Mouse (Mus musculus): ENCODE data around the gene 1700019N19Rik. TPM values are rescaled to one million over a fixed set of nuclear protein-coding genes. Genes with fewer than 3 reads are reported as not detected.

The 1700019N19Rik gene
- polyA plus RNA-seq, 1 experiment: not detected

GRCm38 (mm10) chr19:58829575-58829974, 35.3 kb upstream of the 1700019N19Rik start:
- Histone ChIP-seq H3K4me1 (ENCODE audit: control insufficient read depth, insufficient read depth, low read length) (no peaks in the 10 kb centered on the region), H3K27ac (ENCODE audit: insufficient read depth, low read depth, low read length) (no peak overlapping the region), H3K4me3 (ENCODE audit: insufficient read depth, low read length) (no peak overlapping the region)
- TF ChIP-seq POLR2A (IDR thresholded peaks at IDR 0.05; ENCODE audit: borderline replicate concordance, low read depth, low read length): no peak
- no peak for TF ChIP-seq CTCF (IDR thresholded peaks at IDR 0.05; ENCODE audit: low read depth, low read length)

- TF ChIP-seq CTCF (IDR thresholded peaks at IDR 0.05; ENCODE audit: low read depth, low read length): no peak
- no peak for TF ChIP-seq POLR2A (IDR thresholded peaks at IDR 0.05; ENCODE audit: borderline replicate concordance, low read depth, low read length)
- no peak overlapping the region for H3K4me3 ChIP-seq (ENCODE audit: insufficient read depth, low read length)
- no peaks in the 10 kb centered on the region for H3K4me1 ChIP-seq (ENCODE audit: control insufficient read depth, insufficient read depth, low read length)
- no peak overlapping the region for H3K27ac ChIP-seq (ENCODE audit: insufficient read depth, low read depth, low read length)
Observed at GRCm38 (mm10) chr19:58827656-58828055, 33.4 kb upstream of the 1700019N19Rik start.

GRCm38 (mm10) chr19:58824316-58824715, 30.1 kb upstream of the 1700019N19Rik start:
- TF ChIP-seq POLR2A (IDR thresholded peaks at IDR 0.05; ENCODE audit: borderline replicate concordance, low read depth, low read length): no peak
- TF ChIP-seq CTCF (IDR thresholded peaks at IDR 0.05; ENCODE audit: low read depth, low read length): no peak

GRCm38 (mm10) chr19:58823301-58823700, 29.0 kb upstream of the 1700019N19Rik start:
- H3K4me1 ChIP-seq (ENCODE audit: control insufficient read depth, insufficient read depth, low read length): no peaks in the 10 kb centered on the region
- no peak overlapping the region for H3K4me3 ChIP-seq (ENCODE audit: insufficient read depth, low read length)
- TF ChIP-seq POLR2A (IDR thresholded peaks at IDR 0.05; ENCODE audit: borderline replicate concordance, low read depth, low read length) (no peak), CTCF (IDR thresholded peaks at IDR 0.05; ENCODE audit: low read depth, low read length) (no peak)
- no peak overlapping the region for H3K27ac ChIP-seq (ENCODE audit: insufficient read depth, low read depth, low read length)

More at GRCm38 (mm10) chr19:58824316-58824715, 30.1 kb upstream of the 1700019N19Rik start:
- H3K27ac ChIP-seq (ENCODE audit: insufficient read depth, low read depth, low read length): no peak overlapping the region
- no peak overlapping the region for H3K4me3 ChIP-seq (ENCODE audit: insufficient read depth, low read length)
- no peaks in the 10 kb centered on the region for H3K4me1 ChIP-seq (ENCODE audit: control insufficient read depth, insufficient read depth, low read length)

- no peak for TF ChIP-seq CTCF (IDR thresholded peaks at IDR 0.05; ENCODE audit: low read depth, low read length)
- no peak for TF ChIP-seq POLR2A (IDR thresholded peaks at IDR 0.05; ENCODE audit: borderline replicate concordance, low read depth, low read length)
- Histone ChIP-seq H3K4me3 (ENCODE audit: insufficient read depth, low read length) (no peak overlapping the region), H3K4me1 (ENCODE audit: control insufficient read depth, insufficient read depth, low read length) (no peaks in the 10 kb centered on the region), H3K27ac (ENCODE audit: insufficient read depth, low read depth, low read length) (no peak overlapping the region)
Observed at GRCm38 (mm10) chr19:58822454-58823200, 28.4 kb upstream of the 1700019N19Rik start.

GRCm38 (mm10) chr19:58818571-58819415, 24.5 kb upstream of the 1700019N19Rik start:
- no peak overlapping the region for H3K4me3 ChIP-seq (ENCODE audit: insufficient read depth, low read length)
- H3K4me1 ChIP-seq (ENCODE audit: control insufficient read depth, insufficient read depth, low read length): no peaks in the 10 kb centered on the region
- TF ChIP-seq CTCF (IDR thresholded peaks at IDR 0.05; ENCODE audit: low read depth, low read length) (no peak), POLR2A (IDR thresholded peaks at IDR 0.05; ENCODE audit: borderline replicate concordance, low read depth, low read length) (no peak)
- H3K27ac ChIP-seq (ENCODE audit: insufficient read depth, low read depth, low read length): no peak overlapping the region

- TF ChIP-seq POLR2A (IDR thresholded peaks at IDR 0.05; ENCODE audit: borderline replicate concordance, low read depth, low read length) (no peak), CTCF (IDR thresholded peaks at IDR 0.05; ENCODE audit: low read depth, low read length) (no peak)
- Histone ChIP-seq H3K4me3 (ENCODE audit: insufficient read depth, low read length) (no peak overlapping the region), H3K27ac (ENCODE audit: insufficient read depth, low read depth, low read length) (no peak overlapping the region), H3K4me1 (ENCODE audit: control insufficient read depth, insufficient read depth, low read length) (no peaks in the 10 kb centered on the region)
Observed at GRCm38 (mm10) chr19:58817398-58817797, 23.1 kb upstream of the 1700019N19Rik start.

- H3K4me1 ChIP-seq (ENCODE audit: control insufficient read depth, insufficient read depth, low read length): no peaks in the 10 kb centered on the region
- no peak overlapping the region for H3K4me3 ChIP-seq (ENCODE audit: insufficient read depth, low read length)
- no peak overlapping the region for H3K27ac ChIP-seq (ENCODE audit: insufficient read depth, low read depth, low read length)
- TF ChIP-seq POLR2A (IDR thresholded peaks at IDR 0.05; ENCODE audit: borderline replicate concordance, low read depth, low read length): no peak
- no peak for TF ChIP-seq CTCF (IDR thresholded peaks at IDR 0.05; ENCODE audit: low read depth, low read length)
Observed at GRCm38 (mm10) chr19:58816453-58817041, 22.3 kb upstream of the 1700019N19Rik start.

- TF ChIP-seq POLR2A (IDR thresholded peaks at IDR 0.05; ENCODE audit: borderline replicate concordance, low read depth, low read length) (no peak), CTCF (IDR thresholded peaks at IDR 0.05; ENCODE audit: low read depth, low read length) (no peak)
- Histone ChIP-seq H3K4me1 (ENCODE audit: control insufficient read depth, insufficient read depth, low read length) (no peaks in the 10 kb centered on the region), H3K4me3 (ENCODE audit: insufficient read depth, low read length) (no peak overlapping the region), H3K27ac (ENCODE audit: insufficient read depth, low read depth, low read length) (no peak overlapping the region)
Observed at GRCm38 (mm10) chr19:58815179-58815922, 21.1 kb upstream of the 1700019N19Rik start.

All from bone marrow macrophage, adult 2 months (primary cell).